Mouse (Mus musculus) midbrain, postnatal 0 days (tissue): ENCODE measurements around the gene Fcgr3. TPM values are rescaled to one million over a fixed set of nuclear protein-coding genes. Genes with fewer than 3 reads are reported as not detected.

Source experiments
- ATAC-seq: fragments of 200-750 bp; cut with Nextera tagmentation; 2 replicates; pipeline ENCODE4 v1.8.0; 2017; ENCODE audit warnings: moderate number of reproducible peaks, mild to moderate bottlenecking, moderate TSS enrichment, moderate library complexity; ENCODE audit not compliant: low FRiP score
- DNase-seq: peaks from one replicate; pipeline ENCODE4 v3.0.0-alpha.2; 2015; ENCODE audit warnings: low spot score
- H3K27ac ChIP-seq: fragments of 300-500 bp; sonication (generic); 2 replicates; pipeline ENCODE4 v1.5.1; 2014; ENCODE audit warnings: low read depth, mild to moderate bottlenecking, low read length, mixed read lengths
- H3K27me3 ChIP-seq: fragments of 300-500 bp; sonication (generic); 2 replicates; pipeline ENCODE4 v1.6.1; 2014; ENCODE audit warnings: low read length, control low read depth, mixed read lengths; ENCODE audit not compliant: insufficient read depth
- H3K36me3 ChIP-seq: fragments of 300-500 bp; sonication (generic); 2 replicates; pipeline ENCODE4 v1.6.1; 2014; ENCODE audit warnings: low read length, control low read depth, mixed read lengths; ENCODE audit not compliant: insufficient read depth
- H3K4me1 ChIP-seq: fragments of 300-500 bp; sonication (generic); 2 replicates; pipeline ENCODE4 v1.6.1; 2014; ENCODE audit warnings: mild to moderate bottlenecking, control low read depth, antibody characterized with exemption, low read length, mixed read lengths; ENCODE audit not compliant: insufficient read depth
- H3K4me2 ChIP-seq: fragments of 300-500 bp; sonication (generic); 2 replicates; pipeline ENCODE4 v1.6.1; 2014; ENCODE audit warnings: low read depth, mild to moderate bottlenecking, low read length, mixed read lengths; ENCODE audit not compliant: poor library complexity, severe bottlenecking
- H3K4me3 ChIP-seq: fragments of 300-500 bp; sonication (generic); 2 replicates; pipeline ENCODE4 v1.5.1; 2014; ENCODE audit warnings: low read depth, mild to moderate bottlenecking, low read length, moderate library complexity
- H3K9ac ChIP-seq: fragments of 300-500 bp; sonication (generic); replicated peaks from 2 replicates; pipeline ENCODE4 v1.6.1; 2014; ENCODE audit warnings: mild to moderate bottlenecking, low read length, moderate library complexity, mixed read lengths; ENCODE audit not compliant: poor library complexity, severe bottlenecking
- H3K9me3 ChIP-seq: fragments of 300-500 bp; sonication (generic); 2 replicates; pipeline ENCODE4 v1.6.1; 2016; ENCODE audit warnings: low read length, control low read depth
- CTCF ChIP-seq: IDR thresholded peaks from 2 replicates; pipeline ENCODE4 v1.5.1; 2016; ENCODE audit warnings: antibody characterized with exemption, mild to moderate bottlenecking
- WGBS: fragments of 180-500 bp; shearing (Covaris S2); extraction: QIAGEN DNeasy Blood & Tissue Kit; methylation state at CpG from one replicate; pipeline ENCODE4 v1.1.7; 2014; 5-methylcytosine and 5-hydroxymethylcytosine counted together
- microRNA-seq: library from miRNA; unstranded; fragments of <30 nt; microRNA quantifications from one replicate; pipeline ENCODE4, GENCODE M21; 2016; ENCODE audit warnings: borderline number of aligned reads
- polyA plus RNA-seq: library from polyadenylated mRNA; unstranded; fragments of >200 nt; fragmentation: Nextera tagmentation; extraction: Ambion mirVana; gene quantifications from 2 replicates; pipeline ENCODE4 v1.2.1, GENCODE M21; 2015
- total RNA-seq: library from RNA; depleted of rRNA; stranded (reverse); fragments of >200 nt; gene quantifications from 2 replicates; pipeline ENCODE4 v1.2.3, GENCODE M21; 2014; rRNA removed

Fcgr3 gene
- total and polyA plus RNA-seq, 2 experiments from 2014 or later, result 14.2 to 19.8 TPM

DNA sequence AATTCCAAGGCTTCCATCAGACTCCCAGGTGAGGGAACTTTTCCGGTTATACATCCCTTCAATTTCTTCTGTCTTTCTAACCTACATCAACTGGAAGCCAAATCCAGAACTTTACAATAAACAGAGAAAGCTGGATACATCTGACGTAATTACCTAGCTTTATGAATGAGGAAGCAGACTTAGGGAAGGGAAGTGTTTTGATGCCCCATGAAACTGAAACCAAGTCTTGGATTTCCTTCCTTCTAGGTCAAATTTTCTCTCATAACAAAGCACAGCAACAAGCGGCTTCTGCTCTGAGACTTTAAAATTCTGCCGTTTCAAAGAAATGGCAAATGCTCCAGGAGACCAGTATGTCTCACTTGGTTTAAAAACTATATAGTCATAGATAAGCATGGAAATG lies 58.4 kb downstream of the Fcgr3 start:
- Histone ChIP-seq H3K27ac (no peak overlapping the region), H3K4me3 (no peak overlapping the region), H3K36me3 (no peaks in the 10 kb centered on the region), H3K9me3 (no peaks in the 10 kb centered on the region), H3K27me3 (no peaks in the 10 kb centered on the region), H3K9ac (no peak overlapping the region), H3K4me1 (no peaks in the 10 kb centered on the region), H3K4me2 (no peak overlapping the region)
- WGBS, result 93% methylated on average over 4 of the region's 4 CpGs
- ATAC-seq (no peak), DNase-seq (no peak)
- no peak for TF ChIP-seq CTCF

DNA sequence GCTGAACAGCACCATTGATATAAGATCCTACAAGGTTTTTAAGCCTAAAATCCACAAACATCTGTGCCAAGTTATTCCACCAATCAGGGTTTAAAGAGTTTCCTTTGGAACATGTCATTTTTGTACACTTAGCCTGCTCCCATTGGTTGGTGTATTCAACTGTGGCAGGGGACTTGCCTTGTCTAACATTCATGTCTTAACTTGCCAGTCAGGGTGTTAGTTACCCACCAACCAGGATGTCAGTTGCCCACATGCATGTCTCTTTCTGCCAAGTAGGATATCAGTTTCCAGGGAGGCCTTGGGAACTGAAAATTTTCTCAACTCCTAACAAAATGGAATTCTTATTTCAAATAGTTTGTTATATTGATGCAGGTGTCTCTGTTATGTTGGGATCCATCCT lies 59.1 kb downstream of the Fcgr3 start:
- no peak overlapping the region for H3K9ac ChIP-seq

GRCm38 (mm10) chr1:171005081-171005480 lies 59.7 kb downstream of the Fcgr3 start:
- TF ChIP-seq CTCF, result no peak
- Histone ChIP-seq H3K36me3 (no peaks in the 10 kb centered on the region), H3K4me2 (no peak overlapping the region), H3K27me3 (no peaks in the 10 kb centered on the region), H3K4me1 (no peaks in the 10 kb centered on the region), H3K4me3 (no peak overlapping the region), H3K9ac (no peak overlapping the region), H3K9me3 (no peaks in the 10 kb centered on the region), H3K27ac (no peak overlapping the region)
- no peak for ATAC-seq
- WGBS, result 71% methylated on average over 6 of the region's 6 CpGs
- DNase-seq, result no peak

More for the DNA sequence above, 59.1 kb downstream of the Fcgr3 start:
- Histone ChIP-seq H3K4me2 (no peak overlapping the region), H3K9me3 (no peaks in the 10 kb centered on the region), H3K27me3 (no peaks in the 10 kb centered on the region), H3K36me3 (no peaks in the 10 kb centered on the region), H3K4me1 (no peaks in the 10 kb centered on the region), H3K27ac (no peak overlapping the region), H3K4me3 (no peak overlapping the region)
- TF ChIP-seq CTCF, result no peak
- DNase-seq (no peak), ATAC-seq (no peak)

Small RNA genes lying within 50 kb of the gene (microRNA-seq; reads per million reads assigned to microRNA genes)
- gene Gm27552, result not detected
- not detected for gene Gm27844
- 1.3 reads per million for gene Mir6546

Other genes with a start within 250 kb of the Fcgr3 start
- 17.4 and 21.0 TPM in 2 replicates for gene Atf6, start 197.2 kb downstream of the Fcgr3 start, total RNA-seq
- gene Atf6, start 197.2 kb downstream of the Fcgr3 start, polyA plus RNA-seq, result 5.4 and 5.5 TPM in 2 replicates
- 1.6 and 1.9 TPM in 2 replicates for gene Gm26620, start 179.9 kb downstream of the Fcgr3 start, total RNA-seq
- gene Gm26620, start 179.9 kb downstream of the Fcgr3 start, polyA plus RNA-seq, result 0.77 and 1.2 TPM in 2 replicates
- gene Dusp12, start 179.4 kb downstream of the Fcgr3 start, total RNA-seq, result 43.3 and 44.1 TPM in 2 replicates
- 38.0 and 39.6 TPM in 2 replicates for gene Dusp12, start 179.4 kb downstream of the Fcgr3 start, polyA plus RNA-seq
- 1.7 and 2.2 TPM in 2 replicates for gene Fcrlb, start 152.0 kb downstream of the Fcgr3 start, total RNA-seq
- 1.3 and 1.8 TPM in 2 replicates for gene Fcrlb, start 152.0 kb downstream of the Fcgr3 start, polyA plus RNA-seq
- not detected in 2 replicates for gene Fcrla, start 137.4 kb downstream of the Fcgr3 start, total RNA-seq
- not detected in 2 replicates for gene Fcrla, start 137.4 kb downstream of the Fcgr3 start, polyA plus RNA-seq
- 1.8 and 6.6 TPM in 2 replicates for gene Fcgr2b, start 88.4 kb downstream of the Fcgr3 start, total RNA-seq
- 2.1 and 3.6 TPM in 2 replicates for gene Fcgr2b, start 88.4 kb downstream of the Fcgr3 start, polyA plus RNA-seq
- gene Fcgr4, start 46.0 kb downstream of the Fcgr3 start, total RNA-seq, result 0.57 TPM in 1 of 2 replicates, not detected in the other
- gene Fcgr4, start 46.0 kb downstream of the Fcgr3 start, polyA plus RNA-seq, result 0.25 and 0.48 TPM in 2 replicates
- 0.38 and 1.5 TPM in 2 replicates for gene Cfap126, start 49.0 kb upstream of the Fcgr3 start, total RNA-seq
- 6.0 and 8.1 TPM in 2 replicates for gene Cfap126, start 49.0 kb upstream of the Fcgr3 start, polyA plus RNA-seq
- 263 TPM in 2 replicates for gene Sdhc, start 85.7 kb upstream of the Fcgr3 start, total RNA-seq
- 313 and 326 TPM in 2 replicates for gene Sdhc, start 85.7 kb upstream of the Fcgr3 start, polyA plus RNA-seq
- 0.49 and 0.90 TPM in 2 replicates for gene Mpz, start 85.8 kb upstream of the Fcgr3 start, total RNA-seq
- gene Mpz, start 85.8 kb upstream of the Fcgr3 start, polyA plus RNA-seq, result 0.63 and 0.67 TPM in 2 replicates
- gene Pcp4l1, start 131.3 kb upstream of the Fcgr3 start, total RNA-seq, result 16.9 and 22.1 TPM in 2 replicates
- 24.1 and 29.1 TPM in 2 replicates for gene Pcp4l1, start 131.3 kb upstream of the Fcgr3 start, polyA plus RNA-seq
- gene Nr1i3, start 149.0 kb upstream of the Fcgr3 start, total RNA-seq, result 0.11 TPM in 1 of 2 replicates, not detected in the other
- gene Nr1i3, start 149.0 kb upstream of the Fcgr3 start, polyA plus RNA-seq, result 0.19 and 0.23 TPM in 2 replicates
- gene Tomm40l, start 157.6 kb upstream of the Fcgr3 start, total RNA-seq, result 49.8 and 57.6 TPM in 2 replicates
- 33.9 and 44.6 TPM in 2 replicates for gene Tomm40l, start 157.6 kb upstream of the Fcgr3 start, polyA plus RNA-seq
- 3.7 TPM in 1 of 2 replicates, not detected in the other for gene Apoa2, start 160.1 kb upstream of the Fcgr3 start, total RNA-seq
- gene Apoa2, start 160.1 kb upstream of the Fcgr3 start, polyA plus RNA-seq, result 5.2 and 7.2 TPM in 2 replicates
- gene Fcer1g, start 169.4 kb upstream of the Fcgr3 start, total RNA-seq, result 21.3 and 25.9 TPM in 2 replicates
- 30.5 and 31.1 TPM in 2 replicates for gene Fcer1g, start 169.4 kb upstream of the Fcgr3 start, polyA plus RNA-seq
- gene Adamts4, start 185.5 kb upstream of the Fcgr3 start, total RNA-seq, result 5.2 and 8.2 TPM in 2 replicates
- gene Adamts4, start 185.5 kb upstream of the Fcgr3 start, polyA plus RNA-seq, result 3.4 and 4.2 TPM in 2 replicates
- gene Ndufs2, start 186.5 kb upstream of the Fcgr3 start, total RNA-seq, result 224 and 230 TPM in 2 replicates
- 221 and 244 TPM in 2 replicates for gene Ndufs2, start 186.5 kb upstream of the Fcgr3 start, polyA plus RNA-seq
- 77.0 and 94.9 TPM in 2 replicates for gene B4galt3, start 205.4 kb upstream of the Fcgr3 start, total RNA-seq
- 109 and 110 TPM in 2 replicates for gene B4galt3, start 205.4 kb upstream of the Fcgr3 start, polyA plus RNA-seq
- 36.5 and 45.9 TPM in 2 replicates for gene Ppox, start 216.3 kb upstream of the Fcgr3 start, total RNA-seq
- gene Ppox, start 216.3 kb upstream of the Fcgr3 start, polyA plus RNA-seq, result 31.3 and 32.6 TPM in 2 replicates
- 59.5 and 65.9 TPM in 2 replicates for gene Usp21, start 223.1 kb upstream of the Fcgr3 start, total RNA-seq
- 81.0 and 82.6 TPM in 2 replicates for gene Usp21, start 223.1 kb upstream of the Fcgr3 start, polyA plus RNA-seq
- 83.7 and 87.9 TPM in 2 replicates for gene Ufc1, start 230.1 kb upstream of the Fcgr3 start, total RNA-seq
- gene Ufc1, start 230.1 kb upstream of the Fcgr3 start, polyA plus RNA-seq, result 128 and 132 TPM in 2 replicates